Mouse (Mus musculus): ENCODE data around the gene Ctxn2. TPM values are rescaled to one million over a fixed set of nuclear protein-coding genes. Genes with fewer than 3 reads are reported as not detected.

Ctxn2 gene
- polyA plus RNA-seq (2017; shearing (Covaris generic)): not detected

DNA sequence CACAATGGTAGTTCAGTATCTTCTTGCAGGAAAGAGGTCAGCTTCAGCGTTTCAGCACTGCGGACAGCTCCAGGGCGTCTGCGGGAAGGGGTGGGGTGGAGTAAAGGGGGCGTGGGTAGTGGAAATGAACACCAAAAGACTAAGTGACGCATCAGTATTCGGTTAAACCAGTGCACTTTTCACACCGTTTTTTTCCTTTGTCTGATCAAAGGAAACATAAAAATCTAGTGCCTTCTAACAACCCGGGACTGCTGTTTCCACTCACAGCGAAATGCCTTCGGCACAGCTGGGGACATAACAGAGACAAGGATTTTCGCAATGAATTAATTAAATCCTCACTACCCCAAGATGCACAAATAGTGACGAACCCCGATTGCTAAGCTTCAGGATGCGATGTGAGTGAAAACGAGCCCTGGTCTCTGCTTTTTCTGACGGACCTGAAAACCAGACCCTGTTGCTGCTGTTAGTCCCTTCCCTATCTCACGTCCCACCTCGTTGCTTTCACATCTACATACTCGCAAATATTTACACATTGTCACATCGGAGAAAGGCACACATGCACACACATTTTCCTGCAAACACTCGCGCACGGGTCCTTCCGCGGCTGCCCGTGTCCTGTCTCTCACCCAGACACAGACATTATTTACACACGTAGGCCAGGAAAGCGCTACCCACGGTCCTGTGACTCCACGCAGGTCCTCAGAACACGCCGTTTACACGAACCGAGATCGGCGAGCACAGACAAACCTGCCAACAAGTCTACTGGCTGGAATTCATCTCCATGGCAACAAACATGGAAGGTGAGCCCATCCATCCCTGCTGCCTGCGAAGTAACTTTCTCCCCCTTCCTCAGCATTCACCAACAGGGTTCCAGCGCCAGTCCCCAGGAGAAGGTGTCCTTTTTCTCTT is at the start of gene Ctxn2:
Gene Ctxn2, plus strand, starts transcription at position 790 of the 909 bp plus-strand sequence.

GRCm38 (mm10) chr2:125123477-125123852 is 13.0 kb upstream of the Ctxn2 start, which contains the start of gene Myef2:
Myef2 (minus strand) TSS chr2:125123661.

DNA sequence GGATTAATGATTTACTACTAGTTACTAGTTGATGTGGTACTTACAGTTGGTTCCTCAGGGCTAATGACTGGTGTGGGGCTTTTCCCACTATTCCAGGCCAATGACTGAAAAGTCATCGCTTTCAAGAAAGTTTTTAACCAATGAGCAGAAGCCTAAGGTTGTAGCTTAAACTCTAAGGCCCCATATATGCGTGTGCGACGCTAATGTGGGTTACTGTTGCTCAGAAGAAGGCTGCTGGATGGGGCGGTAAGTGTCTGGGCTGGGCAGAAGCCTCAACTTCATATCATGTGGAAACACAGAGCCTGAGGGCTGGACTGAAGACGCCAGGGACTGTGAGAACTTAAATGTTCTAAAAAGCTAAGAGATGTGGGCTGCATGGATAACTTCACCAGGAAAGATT is 15.9 kb downstream of the Ctxn2 start, which contains the start of gene Slc12a1:
Gene Slc12a1, plus strand, starts transcription at position 118 of the 400 bp plus-strand sequence.

Other genes with a start within 250 kb of the Ctxn2 start
- gene Slc24a5, start 68.6 kb upstream of the Ctxn2 start, polyA plus RNA-seq (2017; shearing (Covaris generic)): 1.7 TPM
- gene Myef2, start 13.0 kb upstream of the Ctxn2 start, polyA plus RNA-seq (2017; shearing (Covaris generic)): 9.9 TPM
- not detected for gene Slc12a1, start 15.8 kb downstream of the Ctxn2 start, polyA plus RNA-seq (2017; shearing (Covaris generic))
- 27.3 TPM for gene Dut, start 110.5 kb downstream of the Ctxn2 start, polyA plus RNA-seq (2017; shearing (Covaris generic))

All from CD4-positive, CD25-positive, alpha-beta regulatory T cell, adult 9 weeks (primary cell).